Mouse (Mus musculus) G1E-ER4 (cell line): Measurements from ENCODE around the gene Entpd2. TPM values are rescaled to one million over a fixed set of nuclear protein-coding genes. Genes with fewer than 3 reads are reported as not detected.

Source experiments
- GATA1 ChIP-seq: IDR thresholded peaks from one replicate; pipeline ENCODE4 v1.8.0; 2012; ENCODE audit warnings: low read length, inconsistent platforms
- polyA plus RNA-seq: library from polyadenylated mRNA; stranded (reverse); fragments of >175 nt; gene quantifications from 2 replicates; pipeline ENCODE4 v1.2.3, GENCODE M21; 2012

Entpd2 gene
- polyA plus RNA-seq, 1 experiment = not detected

DNA sequence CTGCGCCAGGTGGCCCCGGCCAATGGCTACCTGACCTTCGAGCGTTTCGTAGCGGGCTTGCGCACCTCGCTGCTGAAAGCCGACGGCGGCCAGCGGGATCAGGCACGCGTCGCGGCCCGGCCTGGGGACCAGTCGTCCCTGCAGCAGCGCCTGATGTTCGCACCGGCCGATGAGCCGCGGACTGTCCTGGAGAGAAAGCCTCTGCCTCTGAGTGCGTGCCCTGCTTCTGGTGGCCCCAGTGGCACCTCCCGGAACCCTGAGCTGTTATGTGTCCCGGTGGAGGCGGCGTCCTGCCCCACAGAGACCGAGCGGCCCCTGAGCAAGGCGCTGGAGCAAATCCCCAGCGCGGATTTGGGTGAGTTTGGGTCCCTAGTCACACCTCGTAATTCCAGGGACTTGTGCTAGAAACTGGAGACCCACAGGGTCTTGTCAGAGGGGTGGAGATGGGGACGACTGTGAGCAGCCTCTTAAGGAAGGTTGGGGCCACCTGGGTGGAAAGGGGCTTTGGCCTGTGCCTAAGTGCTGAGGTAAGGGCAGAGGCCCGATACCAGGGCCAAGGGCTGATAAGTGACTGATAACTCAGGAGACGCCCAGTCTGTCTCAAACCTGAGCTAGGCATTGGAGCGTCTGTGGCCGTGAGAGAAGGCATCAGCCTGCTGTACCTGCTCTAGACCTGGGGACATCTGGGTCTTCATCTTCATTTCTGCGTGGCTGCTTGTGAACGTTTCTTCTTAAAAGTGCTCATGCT, 22.9 kb upstream of the Entpd2 start:
- no peak for TF ChIP-seq GATA1

DNA sequence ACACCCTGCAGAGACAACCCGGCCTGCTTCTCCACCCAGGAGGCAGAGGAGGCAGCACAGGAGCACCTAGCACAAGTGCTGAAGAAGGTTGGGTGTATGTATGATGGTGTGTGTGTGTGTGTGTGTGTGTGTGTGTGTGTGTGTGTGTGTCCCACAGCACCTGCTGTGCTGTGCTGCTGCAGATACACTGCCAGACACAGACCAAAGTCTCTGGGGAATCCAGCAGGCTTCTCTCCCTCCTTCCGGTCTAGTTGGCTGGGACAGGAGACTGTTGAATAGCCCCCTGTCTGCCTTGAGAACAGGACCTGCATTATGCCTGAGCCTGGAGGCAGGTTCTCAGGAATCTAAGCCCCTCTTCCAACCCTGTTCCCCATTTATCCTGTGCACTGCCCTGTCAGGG, 22.2 kb upstream of the Entpd2 start:
- no peak for TF ChIP-seq GATA1

DNA sequence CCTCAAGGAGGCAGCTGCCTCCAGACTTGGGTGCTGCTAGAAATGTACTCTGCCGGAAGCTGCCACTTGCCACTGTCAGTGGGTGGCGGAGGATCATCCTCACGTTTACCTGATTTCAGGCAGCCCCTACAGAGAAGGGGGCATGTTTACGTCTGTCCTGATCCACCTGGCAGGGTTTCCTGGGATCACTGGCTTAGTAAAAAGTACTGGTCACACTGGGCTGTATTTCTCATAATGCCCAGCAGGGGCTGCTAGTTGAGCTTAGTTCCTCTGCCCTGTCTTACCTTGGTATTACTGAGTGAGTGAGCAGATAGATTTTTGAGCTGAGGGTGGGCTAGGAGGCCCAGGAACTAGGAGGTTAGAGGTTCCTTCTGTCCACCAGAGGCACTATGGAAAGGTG, 19.1 kb upstream of the Entpd2 start:
- no peak for TF ChIP-seq GATA1

DNA sequence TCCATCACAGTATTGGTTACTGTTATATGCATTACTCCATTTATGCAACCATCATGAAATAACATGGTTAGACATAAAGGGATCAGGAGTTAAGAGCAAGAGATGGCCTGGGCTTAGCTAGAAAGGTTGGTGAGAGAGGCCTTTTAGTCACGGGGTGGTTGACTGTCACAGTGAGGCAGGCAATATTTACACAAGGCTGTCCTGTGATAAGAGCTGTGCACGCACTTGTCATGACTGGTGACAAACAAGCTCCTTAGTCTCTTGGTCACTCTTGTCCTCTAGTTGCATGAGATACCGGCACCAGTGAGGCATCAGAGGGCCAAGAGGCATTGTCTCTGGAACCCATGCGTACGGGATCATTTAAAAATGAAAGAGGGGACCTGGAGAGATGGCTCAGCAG, 11.2 kb upstream of the Entpd2 start:
- no peak for TF ChIP-seq GATA1

DNA sequence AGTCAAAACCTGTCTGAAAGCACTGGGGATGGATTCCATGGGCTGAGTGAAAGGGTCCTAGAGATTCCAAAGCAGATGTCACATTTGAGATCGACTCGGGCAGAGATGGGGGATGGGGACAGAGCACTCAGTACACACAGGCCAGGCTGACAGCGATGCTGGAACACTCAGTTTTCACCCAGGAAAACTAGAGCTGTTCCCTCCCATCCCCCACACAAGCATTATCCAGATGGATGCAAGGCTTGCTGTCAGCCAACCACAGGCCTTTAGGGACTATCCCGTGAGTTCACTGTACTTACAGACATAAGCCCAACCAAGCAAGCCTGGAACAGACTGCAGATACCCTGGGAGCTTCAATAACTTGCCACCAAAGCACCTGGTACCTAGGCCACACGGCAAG, 4.4 kb upstream of the Entpd2 start:
- TF ChIP-seq GATA1 = no peak

DNA sequence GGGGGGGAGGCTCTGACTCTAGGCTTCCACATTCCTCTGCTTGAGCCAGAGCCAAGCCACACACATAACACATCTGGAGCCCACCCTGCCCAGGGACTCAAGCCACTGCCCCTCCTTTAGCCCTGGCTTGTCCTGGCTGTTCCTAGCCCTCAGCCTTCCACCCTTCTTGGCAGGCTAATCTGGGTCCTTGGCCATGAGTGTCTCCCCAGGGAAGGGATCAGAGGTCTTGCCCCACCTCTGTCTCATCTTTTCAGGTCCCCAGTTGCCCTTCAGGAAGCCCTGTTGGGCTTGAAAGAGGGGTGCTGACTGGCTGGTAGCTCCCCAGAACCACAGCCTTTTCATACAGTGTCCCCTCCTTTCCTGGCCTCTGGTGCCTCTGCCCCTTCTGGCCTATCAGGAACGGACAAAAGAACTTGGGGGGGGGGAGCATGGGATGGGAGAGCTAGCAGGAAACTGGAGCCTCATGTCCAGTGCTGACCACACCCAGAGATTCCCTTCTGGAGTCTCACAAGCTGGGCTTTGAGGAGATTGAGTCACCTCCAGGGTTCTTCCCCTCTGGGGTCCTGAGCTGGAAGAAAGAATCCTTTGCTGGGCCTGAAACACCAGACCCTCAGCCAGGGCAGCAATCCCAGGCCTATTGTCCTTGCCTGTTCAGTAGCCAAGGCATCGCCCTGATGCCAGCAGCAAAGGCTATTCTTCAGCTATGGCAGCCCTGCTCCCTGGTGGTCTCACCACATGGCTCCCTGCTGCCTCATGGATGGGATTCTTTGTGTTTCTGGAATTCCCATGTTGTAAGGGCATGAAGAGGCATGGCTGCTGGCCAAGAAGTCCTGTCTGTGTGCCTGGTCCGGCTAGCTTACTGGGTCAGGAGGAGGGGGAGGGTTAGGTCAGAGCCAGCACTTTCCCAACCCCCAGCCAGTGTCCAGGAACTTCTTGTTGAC, 1.1 kb upstream of the Entpd2 start:
- TF ChIP-seq GATA1 = no peak

DNA sequence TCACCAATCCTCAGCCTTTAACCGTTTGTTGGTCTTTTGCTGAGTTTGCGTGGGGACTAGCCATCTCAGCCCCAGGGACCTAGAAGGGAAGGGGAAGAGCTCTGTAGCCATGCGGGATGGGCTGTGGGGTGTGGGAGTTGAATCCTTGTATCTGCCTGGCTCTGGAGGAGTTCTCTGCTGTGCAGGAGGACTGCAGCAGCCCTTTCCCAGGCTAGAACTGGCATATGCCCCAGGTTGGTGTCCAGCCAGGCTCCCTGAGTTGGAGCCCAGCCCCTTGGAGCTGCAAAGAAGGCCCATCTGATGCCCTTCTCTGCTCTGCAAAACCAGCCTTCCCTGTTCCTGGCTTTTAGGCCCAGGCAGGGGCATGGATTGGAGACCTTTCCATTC, 916 bp downstream of the Entpd2 start:
- TF ChIP-seq GATA1 = no peak

DNA sequence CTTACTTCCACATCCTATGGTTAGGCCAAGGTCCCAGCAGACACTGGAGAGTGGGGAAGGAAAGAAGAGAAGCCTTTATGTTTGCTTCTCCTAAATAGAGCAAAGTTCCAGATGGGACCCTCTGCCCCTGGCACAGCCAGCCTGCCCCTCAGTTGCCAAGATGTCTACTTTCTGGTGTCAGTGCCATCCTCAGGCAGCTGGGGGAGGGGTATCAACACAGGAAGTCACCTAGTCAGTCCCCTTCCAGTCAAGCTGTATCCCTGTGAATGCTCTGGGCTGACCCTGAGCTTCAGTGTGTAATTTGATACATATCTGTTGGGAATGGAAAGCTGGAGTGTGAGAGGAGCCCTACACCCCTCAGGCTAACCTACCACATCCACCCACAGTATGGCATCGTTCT, 1.3 kb downstream of the Entpd2 start:
- no peak for TF ChIP-seq GATA1

DNA sequence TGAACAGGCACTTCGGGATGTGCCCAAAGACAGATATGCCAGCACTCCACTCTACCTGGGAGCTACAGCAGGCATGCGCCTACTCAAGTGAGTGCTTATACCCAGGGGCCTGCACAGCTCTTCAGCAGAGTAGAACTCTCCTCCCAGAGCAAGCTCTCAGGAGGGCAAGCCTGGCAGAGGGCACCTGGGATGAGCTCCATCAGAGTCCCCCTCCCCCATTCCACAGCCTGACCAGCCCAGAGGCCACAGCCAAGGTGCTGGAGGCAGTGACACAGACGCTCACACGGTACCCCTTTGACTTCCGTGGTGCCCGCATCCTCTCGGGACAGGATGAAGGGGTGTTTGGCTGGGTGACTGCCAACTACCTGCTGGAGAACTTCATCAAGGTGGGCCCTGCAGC, 2.4 kb downstream of the Entpd2 start:
- no peak for TF ChIP-seq GATA1

DNA sequence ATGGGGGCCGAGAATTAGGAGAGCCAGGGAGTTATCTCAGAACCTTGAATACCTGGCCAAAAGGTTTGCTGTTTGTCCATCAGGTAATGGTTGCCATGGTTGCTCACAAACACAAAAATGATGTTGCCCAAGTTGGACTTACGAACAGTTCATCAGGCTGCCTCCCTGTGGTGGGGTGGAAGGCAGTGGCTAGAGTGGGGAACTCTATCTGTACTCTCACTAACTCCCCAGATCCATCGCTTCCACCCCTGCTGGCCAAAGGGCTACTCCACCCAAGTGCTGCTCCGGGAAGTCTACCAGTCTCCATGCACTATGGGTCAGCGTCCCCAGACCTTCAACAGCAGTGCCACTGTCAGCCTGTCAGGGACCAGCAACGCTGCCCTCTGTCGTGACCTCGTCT, 3.4 kb downstream of the Entpd2 start, which contains the start of gene Npdc1:
Npdc1 (plus strand) TSS at position 301 of the 400 bp plus-strand sequence.
- no peak for TF ChIP-seq GATA1

DNA sequence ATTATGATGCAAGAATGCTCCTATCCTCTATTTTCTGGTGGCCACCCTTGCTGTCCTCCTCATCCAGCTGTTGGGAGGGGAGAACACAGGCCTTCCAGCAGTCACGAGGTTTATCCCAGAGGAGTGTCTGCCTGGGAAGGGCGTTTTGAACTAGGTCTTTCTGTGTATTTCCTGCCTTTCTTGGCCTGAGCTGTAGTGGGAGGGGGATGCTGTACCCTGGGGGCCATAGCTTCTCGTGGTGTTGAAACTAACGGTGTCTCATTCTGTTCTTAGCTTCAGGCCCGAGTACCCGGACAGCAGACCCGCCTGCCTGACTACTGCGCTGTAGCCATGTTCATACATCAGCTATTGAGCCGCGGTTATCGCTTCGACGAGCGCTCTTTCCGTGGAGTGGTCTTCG, 4.6 kb downstream of the Entpd2 start:
- no peak for TF ChIP-seq GATA1

DNA sequence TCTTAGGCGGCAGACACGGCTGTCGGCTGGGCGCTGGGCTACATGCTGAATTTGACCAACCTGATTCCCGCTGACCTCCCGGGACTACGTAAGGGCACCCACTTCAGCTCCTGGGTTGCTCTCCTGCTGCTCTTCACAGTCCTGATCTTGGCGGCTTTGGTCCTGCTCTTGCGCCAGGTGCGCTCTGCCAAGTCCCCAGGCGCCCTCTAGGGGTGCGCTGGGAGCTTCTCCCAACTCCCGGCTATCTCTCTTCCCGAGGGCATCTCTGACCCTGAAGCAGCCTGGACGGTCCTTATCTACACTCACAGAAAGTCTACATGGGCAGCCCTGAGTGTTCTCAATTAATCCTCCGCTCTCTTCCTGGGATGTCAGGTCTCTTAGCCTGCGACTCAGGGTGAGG, 5.1 kb downstream of the Entpd2 start:
- no peak for TF ChIP-seq GATA1

DNA sequence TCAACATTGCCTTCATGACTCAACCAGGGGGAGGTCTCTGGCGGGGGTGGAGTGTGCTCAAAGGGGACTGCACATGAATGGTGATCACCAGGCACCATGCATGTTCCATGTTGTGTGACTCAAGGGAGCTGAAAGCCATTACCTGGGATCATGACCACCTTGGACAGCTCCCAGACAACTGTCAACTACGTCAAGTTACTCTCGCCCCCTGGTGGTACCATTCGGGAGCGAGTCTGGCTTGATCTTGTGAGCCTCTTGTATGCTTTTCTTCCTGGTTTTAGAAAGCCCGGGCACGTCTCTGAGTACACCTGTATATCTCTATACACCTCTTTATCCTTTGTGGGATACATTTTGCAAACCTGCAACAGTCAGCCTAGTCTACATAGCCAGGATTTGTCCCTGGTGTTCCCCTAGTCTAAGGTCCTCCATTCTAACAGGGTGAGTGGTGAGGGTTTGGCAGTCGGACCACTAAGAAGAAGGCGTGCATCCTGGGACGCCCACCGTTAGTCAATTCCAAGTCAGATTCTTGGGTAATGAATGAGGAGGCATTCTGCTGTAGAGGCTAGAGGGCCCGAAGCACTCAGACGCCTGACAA, 6.8 kb downstream of the Entpd2 start:
- no peak for TF ChIP-seq GATA1

DNA sequence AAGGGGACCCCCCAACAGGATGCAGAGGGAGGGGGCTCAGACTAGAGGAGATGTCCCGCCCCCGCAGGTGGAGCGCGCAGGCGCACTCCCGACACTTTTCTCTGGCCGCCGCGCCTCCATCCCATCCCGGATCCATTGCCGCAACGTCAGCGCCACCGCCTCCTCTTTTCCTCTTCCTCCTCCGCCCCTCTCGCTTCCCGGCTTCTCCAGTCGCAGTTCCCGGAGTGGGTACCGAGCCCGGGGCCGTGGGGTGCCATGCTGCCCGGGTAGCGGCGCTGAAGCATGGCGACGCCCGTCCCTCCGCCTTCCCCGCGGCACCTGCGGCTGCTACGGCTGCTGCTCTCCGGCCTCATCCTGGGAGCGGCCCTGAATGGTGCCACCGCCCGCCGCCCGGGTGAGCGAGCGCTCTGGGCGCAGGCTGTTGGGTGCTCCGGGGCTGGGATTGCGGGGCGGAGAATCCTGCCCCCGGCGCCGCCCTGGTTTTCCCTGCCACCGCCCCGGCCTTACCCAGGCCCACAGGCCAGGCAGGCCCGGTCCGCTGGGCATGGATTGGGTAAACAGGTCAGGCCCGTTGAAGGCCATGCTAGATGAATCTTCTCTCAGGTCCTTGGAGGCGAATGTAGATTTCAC, 7.4 kb downstream of the Entpd2 start:
- TF ChIP-seq GATA1 = no peak

DNA sequence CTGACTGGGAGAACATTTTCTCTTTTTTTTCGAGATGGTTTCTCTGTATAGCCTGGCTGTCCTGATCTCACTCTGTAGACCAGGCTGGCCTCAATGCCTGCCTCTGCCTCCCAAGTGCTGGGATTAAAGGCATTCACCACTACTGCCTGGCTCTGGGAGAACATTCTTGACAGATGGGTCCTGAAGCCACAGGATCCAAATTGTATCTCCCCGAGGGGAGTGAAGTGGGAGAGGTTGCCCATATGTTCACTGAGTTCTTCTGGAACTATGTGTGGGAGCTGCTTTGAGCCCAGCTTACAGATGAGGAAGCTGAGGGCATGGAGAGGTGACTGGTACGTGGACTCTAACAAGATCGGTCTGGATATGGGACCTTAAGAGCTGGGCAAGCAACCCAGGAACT, 8.3 kb downstream of the Entpd2 start:
- TF ChIP-seq GATA1 = no peak

DNA sequence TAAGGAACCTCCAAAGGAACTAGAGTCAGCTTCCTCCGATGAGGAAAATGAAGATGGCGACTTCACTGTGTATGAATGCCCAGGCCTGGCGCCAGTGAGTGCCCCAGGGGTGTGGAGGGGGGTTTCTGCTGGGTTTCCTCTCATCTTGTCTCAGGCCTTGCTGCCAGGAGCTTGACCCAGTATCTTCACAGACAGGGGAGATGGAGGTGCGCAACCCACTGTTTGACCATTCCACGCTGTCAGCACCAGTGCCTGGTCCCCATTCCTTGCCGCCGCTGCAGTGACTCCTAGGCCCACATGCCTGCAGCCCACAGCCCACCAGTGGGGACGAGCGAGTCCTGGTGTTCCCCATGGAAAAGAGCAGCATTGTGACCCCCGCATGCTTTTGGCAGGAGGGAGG, 13.2 kb downstream of the Entpd2 start:
- TF ChIP-seq GATA1 = no peak
